8 mouse cellular contexts compared by ENCODE assay signal in genomic region chr19:38054720-38055192, GRCm38 (mm10). TPM values are rescaled to one million over a fixed set of nuclear protein-coding genes. Genes with fewer than 3 reads are reported as not detected.
A peak's percentile ranks its signal among the peaks of the same experiment; 100 is the strongest.
DNase-seq lines count a peak whose midpoint lies in the region; ATAC-seq and TF ChIP-seq lines count a peak whose summit lies in the region.

TSS of gene Cep55 (plus strand) at chr19:38055011.

- H3K9me3 ChIP-seq in CH12.LX (replicated peaks; ENCODE audit: low read length) = no peaks in the 10 kb centered on the region
- H3K9me3 ChIP-seq in forebrain, embryonic 12.5 days = no peaks in the 10 kb centered on the region
- no peaks in the 10 kb centered on the region for H3K9me3 ChIP-seq in heart, postnatal 0 days (replicated peaks; ENCODE audit: control insufficient read depth, low read length)
- H3K9me3 ChIP-seq in neural tube, embryonic 15.5 days (replicated peaks) = no peaks in the 10 kb centered on the region

- H3K36me3 ChIP-seq in CH12.LX (replicated peaks in 1 of 2; ENCODE audit: control insufficient read depth in 1 of 2, insufficient read depth in 1 of 2, low read length in 1 of 2) = peaks cover 12 to 29% of the 10 kb centered on the region in 2 experiments
- H3K36me3 ChIP-seq in forebrain, embryonic 12.5 days (replicated peaks) = peaks cover 24% of the 10 kb centered on the region
- peaks cover 23% of the 10 kb centered on the region for H3K36me3 ChIP-seq in heart, postnatal 0 days (replicated peaks; ENCODE audit: control insufficient read depth, insufficient read depth, low read length)
- no peaks in the 10 kb centered on the region for H3K36me3 ChIP-seq in neural tube, embryonic 15.5 days

- peaks cover 5 to 30% of the 10 kb centered on the region in 2 experiments; a peak in 3 of 4 replicates for H3K4me1 ChIP-seq in CH12.LX (ENCODE audit: control insufficient read depth in 1 of 2, insufficient read depth in 2 of 2)
- H3K4me1 ChIP-seq in forebrain, embryonic 12.5 days = peaks cover 14% of the 10 kb centered on the region
- peaks cover 9% of the 10 kb centered on the region; the same call in 1 of the 2 replicates for H3K4me1 ChIP-seq in heart, postnatal 0 days (ENCODE audit: control insufficient read depth, insufficient read depth)
- peaks cover 18% of the 10 kb centered on the region for H3K4me1 ChIP-seq in neural tube, embryonic 15.5 days

- no peak for TF ChIP-seq EP300 in CH12.LX (IDR thresholded peaks at IDR 0.05; ENCODE audit: low read length)
- TF ChIP-seq EP300 in heart, postnatal 0 days (IDR thresholded peaks at IDR 0.05; ENCODE audit: low read depth) = no peak

- dilution Hi-C loops in CH12.LX (cut with MboI; ENCODE audit: extremely low pct_ligation_motif_present, extremely low pct_unique_long_range_greater_than_20kb, low sequenced_read_pairs) = no loop called here

- H3K9ac ChIP-seq in CH12.LX (ENCODE audit: insufficient read depth, low read depth) = peak within 1 kb of the TSS; percentile 87
- H3K9ac ChIP-seq in forebrain, embryonic 12.5 days = peak within 1 kb of the TSS; percentile 76
- H3K9ac ChIP-seq in heart, postnatal 0 days (replicated peaks; ENCODE audit: low read depth, low read length) = peak within 1 kb of the TSS; percentile 63
- H3K9ac ChIP-seq in neural tube, embryonic 15.5 days (replicated peaks) = peak within 1 kb of the TSS; percentile 53

- no peak for TF ChIP-seq RAD21 in CH12.LX (IDR thresholded peaks at IDR 0.05; ENCODE audit: low read depth, low read length)

- peak; percentile 98 for DNase-seq in CH12.LX (ENCODE audit: extremely low read depth)
- DNase-seq in c-Kit-positive CD71-positive TER-119-negative erythroid progenitor cells, embryonic 14.5 days (ENCODE audit: low read depth) = peak; percentile 71
- peak; percentile 99 for DNase-seq in heart, postnatal 0 days (ENCODE audit: low spot score)
- peak; percentile 99 for DNase-seq in kidney, postnatal 4 days
- peak; percentile 96 to 97 for DNase-seq in lung, adult 18-20 months
- DNase-seq in testis, postnatal 14 days (ENCODE audit: low spot score) = peak; percentile 97

- H3K4me3 ChIP-seq in CH12.LX (replicated peaks in 1 of 3; ENCODE audit: low read depth in 2 of 3, low read length in 2 of 3, poor library complexity in 1 of 3) = peak within 1 kb of the TSS; percentile 90 to 92 (median 92)
- peak within 1 kb of the TSS; percentile 62 for H3K4me3 ChIP-seq in forebrain, embryonic 12.5 days (replicated peaks)
- H3K4me3 ChIP-seq in heart, postnatal 0 days (ENCODE audit: low read depth, low read length) = peak within 1 kb of the TSS; percentile 83
- H3K4me3 ChIP-seq in neural tube, embryonic 15.5 days (replicated peaks) = peak within 1 kb of the TSS; percentile 72

- WGBS in forebrain, embryonic 12.5 days = under 1% methylated on average over 35 of the region's 36 CpGs
- WGBS in heart, postnatal 0 days = under 1% methylated on average over 33 of the region's 36 CpGs
- 0% methylated on average over 35 of the region's 36 CpGs for WGBS in neural tube, embryonic 15.5 days

- TF ChIP-seq CTCF in CH12.LX (conservative IDR thresholded peaks at IDR 0.05 in 1 of 2, IDR thresholded peaks at IDR 0.05 in 1 of 2; ENCODE audit: low read depth in 2 of 2, low read length in 2 of 2) = no peak
- TF ChIP-seq CTCF in heart, postnatal 0 days (IDR thresholded peaks at IDR 0.05; ENCODE audit: low read depth) = no peak

- no peaks in the 10 kb centered on the region for H3K27me3 ChIP-seq in CH12.LX (replicated peaks)
- 0 out of 2 replicates have a peak, but pooled peaks cover 3% of the 10 kb centered on the region for H3K27me3 ChIP-seq in forebrain, embryonic 12.5 days
- H3K27me3 ChIP-seq in heart, postnatal 0 days (ENCODE audit: control insufficient read depth, insufficient read depth, low read length) = no peaks in the 10 kb centered on the region
- H3K27me3 ChIP-seq in neural tube, embryonic 15.5 days (replicated peaks) = no peaks in the 10 kb centered on the region

- peak; percentile 96 for ATAC-seq in forebrain, embryonic 12.5 days (ENCODE audit: low FRiP score)
- ATAC-seq in heart, postnatal 0 days (ENCODE audit: insufficient read depth, low read depth) = peak; percentile 97
- peak; percentile 98 for ATAC-seq in neural tube, embryonic 15.5 days (ENCODE audit: low FRiP score)

- peaks cover 23% of the 10 kb centered on the region for H3K79me2 ChIP-seq in CH12.LX (replicated peaks; ENCODE audit: control insufficient read depth, extremely low read depth, insufficient read depth, poor library complexity, severe bottlenecking)

- H3K4me2 ChIP-seq in CH12.LX (ENCODE audit: insufficient read depth, low read depth, poor library complexity, severe bottlenecking) = peak within 1 kb of the TSS; percentile 97
- peak within 1 kb of the TSS; percentile 63 for H3K4me2 ChIP-seq in forebrain, embryonic 12.5 days
- H3K4me2 ChIP-seq in heart, postnatal 0 days (ENCODE audit: low read depth, low read length) = peak within 1 kb of the TSS; percentile 94
- H3K4me2 ChIP-seq in neural tube, embryonic 15.5 days = peak within 1 kb of the TSS; percentile 95

- in situ Hi-C loops in CH12.LX (cut with MboI; ENCODE audit: low pct_ligation_motif_present, low pct_unique_long_range_greater_than_20kb, low sequenced_read_pairs) = loop anchor here (5.0 kb wide), 1 partner anchor 97 kb away; no protein-coding TSS in a partner anchor

- TF ChIP-seq POLR2A in CH12.LX (IDR thresholded peaks at IDR 0.05; ENCODE audit: low read depth, low read length) = peak; percentile 95

- H3K27ac ChIP-seq in CH12.LX (ENCODE audit: insufficient read depth, low read depth) = peak within 1 kb of the TSS; percentile 37; the same call in 1 of the 2 replicates
- peak within 1 kb of the TSS; percentile 27; the same call in 1 of the 2 replicates for H3K27ac ChIP-seq in forebrain, embryonic 12.5 days
- peak within 1 kb of the TSS; percentile 36; the same call in 1 of the 2 replicates for H3K27ac ChIP-seq in heart, postnatal 0 days (ENCODE audit: low read depth)
- H3K27ac ChIP-seq in neural tube, embryonic 15.5 days (replicated peaks) = peak within 1 kb of the TSS; percentile 66; the same call in 1 of the 2 replicates

TF ChIP-seq in CH12.LX, 34 proteins besides CTCF, POLR2A, EP300 and RAD21 (continues in another document):
- TF ChIP-seq NRF1 (IDR thresholded peaks at IDR 0.05; ENCODE audit: low read depth, low read length) = peak; percentile 47
- no peak; the same call in 1 of the 2 replicates for TF ChIP-seq GABPA (IDR thresholded peaks at IDR 0.05; ENCODE audit: insufficient replicate concordance, low read depth, low read length)
- no peak for TF ChIP-seq PAX5 (IDR thresholded peaks at IDR 0.05; ENCODE audit: low read length)
- 0 out of 2 replicates have a peak, but pooled peaks have one; percentile 63 for TF ChIP-seq KAT2A (IDR thresholded peaks at IDR 0.05; ENCODE audit: insufficient replicate concordance, low read length)
- TF ChIP-seq CHD2 (IDR thresholded peaks at IDR 0.05; ENCODE audit: low read length) = peak; percentile 54; the same call in 1 of the 2 replicates
- TF ChIP-seq TCF12 (IDR thresholded peaks at IDR 0.05; ENCODE audit: low read depth, low read length) = peak; percentile 81
- peak; percentile 93 for TF ChIP-seq NELFE (IDR thresholded peaks at IDR 0.05; ENCODE audit: low read depth, low read length)
- no peak for TF ChIP-seq CHD1 (IDR thresholded peaks at IDR 0.05; ENCODE audit: low read depth, low read length)
- TF ChIP-seq ZMIZ1 (IDR thresholded peaks at IDR 0.05; ENCODE audit: low read depth, low read length) = peak; percentile 94
- TF ChIP-seq ZC3H11A (IDR thresholded peaks at IDR 0.05; ENCODE audit: low read depth, low read length) = no peak
- peak; percentile 87; the same call in 1 of the 2 replicates for TF ChIP-seq E2F4 (IDR thresholded peaks at IDR 0.05; ENCODE audit: insufficient replicate concordance, low read depth, low read length)
- peak; percentile 90 for TF ChIP-seq MXI1 (IDR thresholded peaks at IDR 0.05; ENCODE audit: low read depth, low read length)
- TF ChIP-seq ELF1 (IDR thresholded peaks at IDR 0.05; ENCODE audit: low read depth, low read length) = peak; percentile 92
- peak; percentile 98 for TF ChIP-seq SIN3A (IDR thresholded peaks at IDR 0.05; ENCODE audit: low read length)
- TF ChIP-seq POLR2AphosphoS2 (IDR thresholded peaks at IDR 0.05; ENCODE audit: low read depth, low read length) = peak; percentile 71; the same call in 1 of the 2 replicates
- no peak for TF ChIP-seq JUND (conservative IDR thresholded peaks at IDR 0.05; ENCODE audit: low read depth, low read length)
- TF ChIP-seq USF1 (IDR thresholded peaks at IDR 0.05; ENCODE audit: low read depth, low read length) = no peak
- TF ChIP-seq MAZ (IDR thresholded peaks at IDR 0.05; ENCODE audit: low read depth, low read length) = peak; percentile 78
- TF ChIP-seq TBP (conservative IDR thresholded peaks at IDR 0.05; ENCODE audit: low read depth, low read length) = no peak; the same call in 1 of the 2 replicates
- no peak for TF ChIP-seq SMC3 (IDR thresholded peaks at IDR 0.05; ENCODE audit: low read depth, low read length)
- 0 out of 2 replicates have a peak, but pooled peaks have one; percentile 12 for TF ChIP-seq BHLHE40 (IDR thresholded peaks at IDR 0.05; ENCODE audit: low read depth, low read length)
- peak; percentile 66; the same call in 1 of the 2 replicates for TF ChIP-seq MYC (IDR thresholded peaks at IDR 0.05; ENCODE audit: low read depth, low read length)
- TF ChIP-seq MAFK (IDR thresholded peaks at IDR 0.05; ENCODE audit: insufficient replicate concordance, low read length) = no peak
- TF ChIP-seq ETS1 (conservative IDR thresholded peaks at IDR 0.05; ENCODE audit: low read depth, low read length) = 0 out of 2 replicates have a peak, but pooled peaks have one; percentile 14
- TF ChIP-seq USF2 (conservative IDR thresholded peaks at IDR 0.05; ENCODE audit: low read depth, low read length) = no peak
- no peak for TF ChIP-seq ZNF384 (IDR thresholded peaks at IDR 0.05; ENCODE audit: low read depth, low read length)
- no peak for TF ChIP-seq JUN (IDR thresholded peaks at IDR 0.05; ENCODE audit: insufficient read depth, low read depth, low read length)
- peak; percentile 78 for TF ChIP-seq MAX (IDR thresholded peaks at IDR 0.05; ENCODE audit: low read length)
- peak; percentile 35; the same call in 1 of the 2 replicates for TF ChIP-seq MEF2A (IDR thresholded peaks at IDR 0.05; ENCODE audit: borderline replicate concordance, low read depth, low read length)

RNA-seq across cellular contexts. Expression of gene Cep55, which starts in this region (rescaled TPM):
- total RNA-seq in CH12.LX (2012; rRNA removed) (29.6 and 33.0 TPM in 2 replicates), CH12.LX (2014; rRNA removed) (76.2 and 90.8 TPM in 2 replicates)
- polyA plus RNA-seq in CH12.LX (2012; ENCODE audit: insufficient read length, low read depth) = 64.2 and 70.4 TPM in 2 replicates
- polyA plus RNA-seq in forebrain, embryonic 12.5 days (2016; fragmentation: Nextera tagmentation; extraction: Ambion mirVana) = 52.9 and 54.7 TPM in 2 replicates
- total RNA-seq in heart, postnatal 0 days (2014; rRNA removed; ENCODE audit: low replicate concordance) = 19.1 and 21.7 TPM in 2 replicates
- polyA plus RNA-seq in heart, postnatal 0 days (2015; fragmentation: Nextera tagmentation; extraction: Ambion mirVana) = 9.2 and 9.5 TPM in 2 replicates
- polyA plus RNA-seq in neural tube, embryonic 15.5 days (2015; fragmentation: Nextera tagmentation; extraction: Ambion mirVana) = 3.6 and 9.9 TPM in 2 replicates

Comparison
In these comparisons a context has a peak if more than half of its experiments do, and no peak if none do; other contexts are left out.
1. Peak in every context shown above with its lines: DNase-seq, ATAC-seq, H3K4me3 ChIP-seq and H3K27ac ChIP-seq.